Mouse (Mus musculus): ENCODE measurements at regions not wholly inside any gene's neighbourhood (a gene's known extent, or its start where the extent isn't known, plus 50 kb on each side); places are given as distances from the start of the nearest gene placed in this dataset. TPM values are rescaled to one million over a fixed set of nuclear protein-coding genes. Genes with fewer than 3 reads are reported as not detected.

- ATAC-seq (ENCODE audit: insufficient number of reproducible peaks, low FRiP score): no peak
- Histone ChIP-seq H3K4me3 (no peak overlapping the region), H3K27me3 (replicated peaks) (no peaks in the 10 kb centered on the region), H3K9me3 (replicated peaks) (no peaks in the 10 kb centered on the region), H3K36me3 (no peaks in the 10 kb centered on the region), H3K4me1 (replicated peaks) (no peaks in the 10 kb centered on the region), H3K4me2 (no peak overlapping the region), H3K9ac (no peak overlapping the region), H3K27ac (ENCODE audit: poor library complexity, severe bottlenecking) (no peak overlapping the region)
- WGBS: 10% methylated on average over 1 of the region's 1 CpGs
Observed at GRCm38 (mm10) chr5:50122829-50123241, 64.0 kb upstream of the Adgra3 start.

GRCm38 (mm10) chr5:50119860-50120259, 61.1 kb upstream of the Adgra3 start:
- Histone ChIP-seq H3K27ac (ENCODE audit: poor library complexity, severe bottlenecking) (no peak overlapping the region), H3K4me3 (no peak overlapping the region), H3K4me2 (no peak overlapping the region), H3K9ac (no peak overlapping the region), H3K4me1 (replicated peaks) (no peaks in the 10 kb centered on the region), H3K36me3 (no peaks in the 10 kb centered on the region), H3K9me3 (replicated peaks) (no peaks in the 10 kb centered on the region), H3K27me3 (replicated peaks) (no peaks in the 10 kb centered on the region)
- 51% methylated on average over 1 of the region's 1 CpGs for WGBS
- ATAC-seq (ENCODE audit: insufficient number of reproducible peaks, low FRiP score): no peak

Small RNA genes lying in the stretch of these regions (microRNA-seq; reads per million reads assigned to microRNA genes)
- gene Mir8117: not detected

Data from heart, embryonic 12.5 days (tissue).